Mouse (Mus musculus) embryonic facial prominence, embryonic 10.5 days (tissue): ENCODE data around the gene Foxj2. TPM values are rescaled to one million over a fixed set of nuclear protein-coding genes. Genes with fewer than 3 reads are reported as not detected.

ENCODE experiments used
- DNase-seq: peaks from one replicate; pipeline ENCODE4 v3.0.0-alpha.2; 2017; ENCODE audit warnings: low spot score
- H3K27ac ChIP-seq: fragments of 300-500 bp; sonication (generic); replicated peaks from 2 replicates; pipeline ENCODE4 v1.5.1; 2016; ENCODE audit warnings: mild to moderate bottlenecking
- H3K27me3 ChIP-seq: fragments of 300-500 bp; sonication (generic); replicated peaks from 2 replicates; pipeline ENCODE4 v1.6.1; 2016; ENCODE audit warnings: low read depth, mild to moderate bottlenecking; ENCODE audit not compliant: poor library complexity, severe bottlenecking
- H3K36me3 ChIP-seq: fragments of 300-500 bp; sonication (generic); replicated peaks from 2 replicates; pipeline ENCODE4 v1.6.1; 2016; ENCODE audit warnings: mild to moderate bottlenecking, moderate library complexity
- H3K4me1 ChIP-seq: fragments of 300-500 bp; sonication (generic); 2 replicates; pipeline ENCODE4 v1.6.1; 2016
- H3K4me3 ChIP-seq: fragments of 300-500 bp; sonication (generic); 2 replicates; pipeline ENCODE4 v1.5.1; 2016; ENCODE audit warnings: mild to moderate bottlenecking, moderate library complexity
- H3K9me3 ChIP-seq: fragments of 300-500 bp; sonication (generic); 2 replicates; pipeline ENCODE4 v1.6.1; 2016; ENCODE audit warnings: mild to moderate bottlenecking
- WGBS: fragments of 180-500 bp; shearing (Covaris S2); methylation state at CpG from one replicate; pipeline ENCODE4 v1.1.7; 2016; 5-methylcytosine and 5-hydroxymethylcytosine counted together
- polyA plus RNA-seq: library from polyadenylated mRNA; unstranded; fragments of >200 nt; fragmentation: Nextera tagmentation; extraction: Ambion mirVana; gene quantifications from 2 replicates; pipeline ENCODE4 v1.2.1, GENCODE M21; 2016

The Foxj2 gene
- polyA plus RNA-seq, 1 experiment from 2014 or later = 2.9 TPM

DNA sequence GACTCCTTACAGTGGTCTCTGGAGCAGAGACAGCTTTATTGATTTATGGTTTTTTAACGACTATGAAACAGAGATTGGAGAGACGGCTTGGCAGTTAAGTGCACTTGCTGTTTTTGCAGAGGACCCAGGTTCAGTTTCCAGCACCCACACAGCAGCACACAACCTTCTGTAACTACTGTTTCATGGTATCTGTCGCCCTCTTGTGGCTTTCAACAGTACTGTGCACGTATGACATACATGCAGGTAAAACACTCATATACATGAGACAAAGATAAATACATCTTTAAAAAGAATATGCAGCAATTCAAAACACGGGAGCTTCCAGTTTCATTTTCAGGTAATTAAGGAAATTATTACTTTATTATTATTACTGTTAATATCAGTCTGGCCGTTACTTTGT lies 42.7 kb downstream of the Foxj2 start:
- Histone ChIP-seq H3K36me3 (no peaks in the 10 kb centered on the region), H3K9me3 (peaks cover 15% of the 10 kb centered on the region; the same call in 1 of the 2 replicates), H3K27ac (no peak overlapping the region), H3K4me3 (no peak overlapping the region), H3K4me1 (no peaks in the 10 kb centered on the region), H3K27me3 (no peaks in the 10 kb centered on the region)
- no peak for DNase-seq
- WGBS = 82% methylated on average over 6 of the region's 6 CpGs

DNA sequence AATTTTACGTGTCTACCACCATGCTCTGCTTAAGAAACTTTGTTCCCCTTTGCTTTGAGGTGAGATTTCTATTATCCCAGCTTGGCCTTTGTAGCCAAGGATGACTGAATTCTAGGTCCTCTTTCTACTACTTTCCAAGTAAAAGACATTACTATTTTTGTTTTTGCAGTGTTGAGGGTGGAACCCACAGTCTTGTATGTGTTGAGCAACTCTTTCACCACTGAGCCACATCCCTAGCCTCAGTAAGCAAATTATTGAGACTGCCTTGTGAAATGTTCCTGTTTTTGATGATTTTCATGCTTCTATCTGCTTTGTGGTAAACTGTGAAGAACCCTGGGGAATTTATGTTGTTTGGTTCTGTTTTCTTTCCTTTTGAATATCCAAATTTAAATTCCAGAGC lies 43.2 kb downstream of the Foxj2 start:
- Histone ChIP-seq H3K4me3 (no peak overlapping the region), H3K36me3 (no peaks in the 10 kb centered on the region), H3K27me3 (no peaks in the 10 kb centered on the region), H3K4me1 (no peaks in the 10 kb centered on the region), H3K27ac (no peak overlapping the region), H3K9me3 (peaks cover 15% of the 10 kb centered on the region; the same call in 1 of the 2 replicates)
- 89% methylated on average over 1 of the region's 1 CpGs for WGBS
- DNase-seq = no peak

DNA sequence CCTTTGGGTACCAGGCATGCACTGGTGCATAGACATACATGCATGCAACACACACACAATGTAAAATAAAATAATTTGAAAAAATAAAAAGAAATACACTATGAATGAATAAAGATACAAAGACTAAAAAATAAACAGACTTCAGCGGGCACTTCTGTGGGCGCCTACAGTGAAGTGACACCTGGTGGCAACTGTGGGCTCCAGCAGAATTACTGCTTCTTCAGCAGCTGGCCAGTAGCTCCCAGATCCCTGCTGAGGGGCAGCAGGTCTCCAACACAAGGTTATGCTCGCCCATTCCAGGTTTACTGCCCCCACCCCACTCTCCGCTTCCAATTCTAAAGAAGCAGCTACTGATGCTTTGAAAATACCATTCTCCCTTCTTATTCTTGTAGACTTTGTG lies 48.2 kb downstream of the Foxj2 start:
- Histone ChIP-seq H3K27ac (no peak overlapping the region), H3K9me3 (no peaks in the 10 kb centered on the region), H3K36me3 (no peaks in the 10 kb centered on the region), H3K4me1 (no peaks in the 10 kb centered on the region), H3K27me3 (peaks cover 3% of the 10 kb centered on the region; the same call in 1 of the 2 replicates), H3K4me3 (no peak overlapping the region)
- no peak for DNase-seq
- WGBS = 64% methylated on average over 4 of the region's 4 CpGs

DNA sequence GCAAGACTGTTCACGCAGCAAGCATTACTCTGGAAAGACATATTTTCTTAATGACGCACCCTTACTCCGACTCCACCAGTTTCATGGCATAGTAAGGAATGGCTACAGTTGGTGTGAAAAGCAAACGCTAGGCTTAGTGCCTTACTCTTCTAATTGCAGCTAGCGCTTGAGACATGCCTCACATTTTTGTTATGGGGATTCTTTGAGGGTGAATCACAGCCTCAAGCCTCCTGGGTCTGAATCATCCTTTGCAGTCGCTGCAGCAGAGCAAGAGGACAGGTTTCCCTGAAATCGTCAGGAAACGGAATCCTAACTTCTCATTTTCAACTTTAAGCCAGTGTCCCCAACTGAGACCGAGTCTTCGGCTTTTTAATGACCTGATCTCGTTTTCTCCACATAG lies 50.1 kb downstream of the Foxj2 start:
- WGBS = 83% methylated on average over 11 of the region's 11 CpGs
- DNase-seq = no peak
- H3K36me3 ChIP-seq = no peaks in the 10 kb centered on the region

DNA sequence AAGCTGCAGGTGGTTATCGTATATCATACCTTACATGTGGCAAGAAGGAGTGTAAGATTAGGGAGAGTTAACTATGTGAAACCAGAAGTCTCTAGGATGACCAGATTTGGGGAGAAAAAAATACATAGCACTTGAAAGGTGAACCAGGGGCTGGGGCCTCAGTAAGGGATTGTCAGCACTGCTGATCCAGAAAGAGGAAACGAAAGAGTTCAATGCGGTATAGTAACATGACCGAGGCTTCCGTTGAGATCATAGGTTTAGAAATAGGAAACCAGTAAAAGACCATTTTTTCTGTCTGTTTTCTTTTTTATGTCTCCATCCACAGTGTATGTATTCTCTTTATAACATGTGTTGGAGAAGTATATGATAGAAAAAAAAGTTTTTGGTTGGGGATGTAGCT lies 53.1 kb downstream of the Foxj2 start:
- DNase-seq = no peak
- no peak overlapping the region for H3K27ac ChIP-seq
- no peaks in the 10 kb centered on the region for H3K9me3 ChIP-seq
- peaks cover 6% of the 10 kb centered on the region for H3K4me1 ChIP-seq
- peaks cover 3% of the 10 kb centered on the region; the same call in 1 of the 2 replicates for H3K27me3 ChIP-seq
- 96% methylated on average over 5 of the region's 5 CpGs for WGBS
- peaks cover 21% of the 10 kb centered on the region for H3K36me3 ChIP-seq
- H3K4me3 ChIP-seq = no peak overlapping the region

More for the DNA sequence above, 50.1 kb downstream of the Foxj2 start:
- Histone ChIP-seq H3K4me1 (no peaks in the 10 kb centered on the region), H3K27ac (no peak overlapping the region), H3K9me3 (no peaks in the 10 kb centered on the region), H3K4me3 (no peak overlapping the region), H3K27me3 (peaks cover 3% of the 10 kb centered on the region; the same call in 1 of the 2 replicates)

DNA sequence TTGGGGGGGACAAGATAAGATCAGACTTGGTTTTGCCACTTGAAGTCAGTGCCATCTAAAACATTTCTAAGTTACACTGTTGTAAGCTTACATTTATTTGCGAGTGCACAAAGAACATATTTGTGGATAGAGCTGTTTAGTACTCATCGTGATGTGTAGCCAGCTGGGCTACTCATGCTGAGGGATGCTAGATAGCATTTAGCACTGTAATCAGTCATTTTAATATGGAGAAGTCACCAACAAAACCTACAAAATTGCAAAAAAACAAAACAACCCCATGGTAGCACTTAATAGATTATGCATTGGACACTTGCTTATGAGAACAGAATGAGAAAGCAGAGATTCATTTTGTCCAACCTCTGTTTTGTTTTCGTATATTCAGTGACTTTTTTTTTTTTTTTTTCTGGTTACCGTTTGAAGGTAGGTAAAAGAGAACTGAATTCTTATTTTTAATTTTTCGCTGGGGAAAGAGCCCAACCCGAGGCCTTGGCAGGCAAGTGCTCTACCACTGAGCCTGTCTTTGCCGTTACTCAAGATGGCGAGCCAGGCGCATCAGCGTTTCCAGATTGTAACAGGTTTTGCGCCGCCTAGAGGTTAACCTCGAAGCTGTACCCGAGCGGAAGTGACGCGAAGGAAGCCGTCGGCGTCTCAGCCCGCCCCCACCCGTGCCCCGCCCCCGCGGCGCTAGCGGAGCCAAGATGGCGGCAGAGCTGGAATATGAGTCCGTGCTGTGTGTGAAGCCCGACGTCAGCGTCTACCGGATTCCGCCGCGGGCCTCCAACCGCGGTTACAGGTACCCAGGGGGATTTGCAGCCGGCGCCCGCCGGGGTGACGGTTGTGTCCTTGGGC lies 54.4 kb downstream of the Foxj2 start, which contains the start of gene Necap1:
Gene Necap1, plus strand, starts transcription at position 604 of the 849 bp plus-strand sequence.
- H3K9me3 ChIP-seq = no peaks in the 10 kb centered on the region

DNA sequence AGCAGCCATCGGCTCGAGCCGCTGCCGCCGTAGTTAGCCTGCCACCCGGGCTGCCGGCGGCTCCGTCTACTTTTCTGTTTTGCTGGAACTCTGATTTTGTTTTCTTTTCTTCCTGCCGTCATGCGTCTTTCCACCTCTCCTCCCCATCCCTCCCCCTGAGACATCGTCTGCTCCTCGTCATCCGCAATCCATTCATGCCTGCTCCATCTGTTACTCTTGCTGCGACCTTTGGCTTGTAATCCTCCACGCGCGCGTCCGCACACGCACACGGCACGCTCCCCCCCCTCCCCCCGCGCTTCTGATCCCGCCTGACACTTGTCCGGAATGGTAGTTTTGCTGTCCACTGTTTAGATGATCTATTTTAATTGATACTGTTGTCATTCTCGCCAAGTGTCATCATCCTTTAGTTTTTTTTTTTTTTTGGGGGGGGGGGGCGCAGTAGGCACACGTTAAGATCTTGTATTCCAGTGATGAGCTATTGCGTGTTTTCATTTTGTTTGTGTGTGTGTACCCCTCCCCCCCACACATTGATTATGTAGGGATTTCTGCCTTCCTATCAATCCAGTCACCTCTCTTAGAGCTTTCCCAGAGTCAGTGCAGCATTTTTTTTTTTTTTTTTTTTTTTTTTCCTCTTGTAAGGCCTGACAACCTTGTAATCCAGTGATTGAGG lies 55.1 kb downstream of the Foxj2 start:
- WGBS = under 1% methylated on average over 31 of the region's 31 CpGs
- Histone ChIP-seq H3K9me3 (no peaks in the 10 kb centered on the region), H3K27ac (peak overlapping the region; percentile 93), H3K27me3 (no peaks in the 10 kb centered on the region; the same call in 1 of the 2 replicates), H3K4me3 (peak overlapping the region; percentile 92), H3K4me1 (peaks cover 6% of the 10 kb centered on the region), H3K36me3 (peaks cover 41% of the 10 kb centered on the region)
- no peak for DNase-seq

More for the DNA sequence above, 54.4 kb downstream of the Foxj2 start, which contains the start of gene Necap1:
- Histone ChIP-seq H3K36me3 (peaks cover 34% of the 10 kb centered on the region), H3K4me1 (peaks cover 6% of the 10 kb centered on the region), H3K27ac (peak within 1 kb of the TSS; percentile 93), H3K27me3 (peaks cover 2% of the 10 kb centered on the region; the same call in 1 of the 2 replicates), H3K4me3 (peak within 1 kb of the TSS; percentile 92)
- WGBS = 7% methylated on average over 43 of the region's 43 CpGs
- peak; percentile 97 for DNase-seq

DNA sequence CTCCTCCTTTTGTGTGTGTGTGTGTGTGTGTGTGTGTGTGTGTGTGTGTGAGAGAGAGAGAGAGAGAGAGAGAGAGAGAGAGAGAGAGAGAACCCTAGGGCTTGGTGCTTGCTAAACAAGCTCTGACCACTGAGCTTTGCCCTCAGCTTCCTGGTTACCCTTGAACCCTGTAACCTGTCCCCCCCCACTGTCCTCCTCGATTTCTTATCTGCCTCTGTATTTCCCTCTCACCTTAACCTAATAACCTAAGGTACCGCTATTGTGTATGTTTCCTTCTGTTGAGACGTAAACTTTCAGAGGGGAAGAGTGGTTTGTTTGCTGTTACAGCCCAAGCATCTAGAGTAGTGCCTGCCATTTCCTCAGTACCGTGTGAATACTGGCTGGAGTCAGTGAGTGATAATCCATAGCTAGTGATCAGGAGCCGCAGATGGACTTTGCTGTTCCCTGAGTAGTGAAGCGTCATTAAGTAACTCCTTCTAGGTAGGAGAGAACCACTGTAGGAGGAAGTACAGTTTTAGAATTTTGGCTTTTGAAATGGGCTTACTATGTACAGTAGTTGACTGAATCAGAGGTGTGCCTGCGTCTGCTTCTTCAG lies 59.5 kb downstream of the Foxj2 start:
- 93% methylated on average over 7 of the region's 7 CpGs for WGBS
- no peak for DNase-seq
- no peaks in the 10 kb centered on the region for H3K27me3 ChIP-seq
- no peak overlapping the region for H3K27ac ChIP-seq
- H3K4me3 ChIP-seq = no peak overlapping the region
- H3K4me1 ChIP-seq = peaks cover 6% of the 10 kb centered on the region
- no peaks in the 10 kb centered on the region for H3K9me3 ChIP-seq
- H3K36me3 ChIP-seq = peaks cover 85% of the 10 kb centered on the region

DNA sequence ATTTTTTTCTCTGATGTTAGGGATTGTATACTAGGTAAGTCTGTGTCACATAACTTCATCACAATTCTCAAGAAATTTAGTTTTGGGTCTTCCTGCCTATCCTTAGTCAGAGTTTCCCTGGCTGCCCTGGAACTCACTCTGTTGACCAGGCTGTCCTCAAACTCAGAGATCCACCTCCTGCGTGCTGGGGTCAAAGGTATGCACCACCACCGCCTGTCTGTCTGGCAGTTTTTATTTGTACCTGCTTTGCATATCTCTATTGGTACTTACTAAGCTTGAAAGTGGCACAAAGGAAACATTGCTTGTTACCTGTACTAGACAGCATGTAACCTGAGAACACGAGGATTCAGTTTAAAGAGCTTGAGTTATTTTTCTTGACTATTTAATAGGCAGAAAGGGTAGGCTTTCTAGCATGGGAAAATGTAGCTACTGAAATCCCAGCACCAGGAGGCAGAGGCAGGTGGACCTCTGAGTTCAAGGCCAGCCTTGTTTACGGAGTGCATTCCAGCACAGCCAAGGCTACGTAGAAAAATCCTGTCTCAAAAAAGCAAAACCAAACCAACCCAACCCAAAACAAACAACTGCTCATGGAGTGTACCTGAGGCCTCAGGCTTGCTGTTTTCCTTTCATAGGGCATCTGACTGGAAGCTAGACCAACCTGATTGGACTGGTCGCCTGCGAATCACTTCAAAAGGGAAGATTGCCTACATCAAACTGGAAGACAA lies 60.2 kb downstream of the Foxj2 start:
- DNase-seq = no peak
- 93% methylated on average over 7 of the region's 7 CpGs for WGBS
- Histone ChIP-seq H3K4me3 (no peak overlapping the region), H3K27ac (no peak overlapping the region), H3K27me3 (no peaks in the 10 kb centered on the region), H3K9me3 (no peaks in the 10 kb centered on the region), H3K4me1 (peaks cover 6% of the 10 kb centered on the region), H3K36me3 (peaks cover 92% of the 10 kb centered on the region)

DNA sequence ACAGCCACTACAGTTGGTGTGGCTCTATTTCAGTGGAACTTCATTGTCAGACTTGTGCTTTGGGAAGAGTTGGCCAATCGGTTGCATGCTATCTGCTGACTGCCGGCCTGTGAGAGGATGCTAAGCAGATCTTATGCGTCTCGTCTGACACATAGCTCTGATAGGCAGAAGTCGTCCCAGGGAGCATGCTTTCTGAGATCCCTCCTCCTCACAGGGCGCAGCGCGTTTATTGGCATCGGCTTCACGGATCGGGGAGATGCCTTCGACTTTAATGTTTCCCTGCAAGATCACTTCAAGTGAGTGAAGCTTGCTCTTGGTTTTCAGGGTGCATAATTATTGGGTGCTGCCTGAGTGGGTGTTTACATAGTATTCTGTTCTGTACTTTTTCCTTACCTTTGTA lies 61.6 kb downstream of the Foxj2 start:
- DNase-seq = no peak
- 94% methylated on average over 12 of the region's 12 CpGs for WGBS
- Histone ChIP-seq H3K4me1 (no peaks in the 10 kb centered on the region), H3K4me3 (no peak overlapping the region), H3K36me3 (peaks cover 100% of the 10 kb centered on the region), H3K9me3 (no peaks in the 10 kb centered on the region), H3K27me3 (no peaks in the 10 kb centered on the region), H3K27ac (no peak overlapping the region)

DNA sequence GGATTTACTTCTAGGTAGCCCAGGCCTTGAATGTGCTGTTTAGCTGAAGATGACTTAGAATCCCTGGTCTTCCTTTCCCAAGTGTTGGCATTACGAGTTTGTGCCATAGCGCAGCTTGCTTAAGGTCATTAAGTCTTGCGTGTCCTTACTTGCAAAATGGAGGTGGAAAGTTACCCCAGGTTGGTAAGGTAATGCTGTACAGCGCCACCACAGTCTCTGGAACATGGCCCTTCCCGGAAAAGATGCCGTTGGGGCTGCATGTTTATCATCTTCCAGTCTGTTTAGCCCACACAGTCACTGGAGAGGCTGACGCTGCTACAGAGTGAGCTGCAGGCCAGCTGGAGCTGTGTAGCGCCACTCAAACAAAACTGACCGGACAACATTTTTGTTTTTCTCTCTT lies 63.9 kb downstream of the Foxj2 start:
- 93% methylated on average over 9 of the region's 9 CpGs for WGBS
- Histone ChIP-seq H3K9me3 (no peaks in the 10 kb centered on the region), H3K4me3 (no peak overlapping the region), H3K36me3 (peaks cover 100% of the 10 kb centered on the region), H3K4me1 (no peaks in the 10 kb centered on the region), H3K27ac (no peak overlapping the region), H3K27me3 (no peaks in the 10 kb centered on the region)
- no peak for DNase-seq

DNA sequence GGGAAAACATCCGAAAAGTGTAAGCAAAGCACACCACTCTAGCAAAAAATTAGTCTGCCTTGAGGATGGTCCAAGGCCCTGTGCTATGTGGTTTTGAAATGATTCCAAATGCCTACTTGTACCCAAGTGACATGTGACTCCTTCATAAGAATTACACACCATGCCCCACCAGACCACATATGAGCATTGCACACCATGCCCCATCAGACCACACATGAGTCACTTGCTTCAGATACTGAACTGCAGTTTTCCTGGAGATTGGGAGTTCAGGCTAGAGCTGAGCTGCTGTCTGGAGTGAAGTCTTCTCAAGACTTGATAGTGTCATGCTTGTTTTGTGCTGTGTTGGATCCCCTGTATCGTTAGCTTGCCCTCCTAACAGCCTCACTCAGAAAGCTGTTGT lies 69.9 kb downstream of the Foxj2 start:
- no peak for DNase-seq

More for the DNA sequence above, 69.9 kb downstream of the Foxj2 start:
- Histone ChIP-seq H3K4me1 (no peaks in the 10 kb centered on the region), H3K9me3 (no peaks in the 10 kb centered on the region), H3K36me3 (peaks cover 74% of the 10 kb centered on the region), H3K27me3 (no peaks in the 10 kb centered on the region), H3K4me3 (no peak overlapping the region), H3K27ac (no peak overlapping the region)
- 95% methylated on average over 2 of the region's 2 CpGs for WGBS
